In the genomic region with DNA sequence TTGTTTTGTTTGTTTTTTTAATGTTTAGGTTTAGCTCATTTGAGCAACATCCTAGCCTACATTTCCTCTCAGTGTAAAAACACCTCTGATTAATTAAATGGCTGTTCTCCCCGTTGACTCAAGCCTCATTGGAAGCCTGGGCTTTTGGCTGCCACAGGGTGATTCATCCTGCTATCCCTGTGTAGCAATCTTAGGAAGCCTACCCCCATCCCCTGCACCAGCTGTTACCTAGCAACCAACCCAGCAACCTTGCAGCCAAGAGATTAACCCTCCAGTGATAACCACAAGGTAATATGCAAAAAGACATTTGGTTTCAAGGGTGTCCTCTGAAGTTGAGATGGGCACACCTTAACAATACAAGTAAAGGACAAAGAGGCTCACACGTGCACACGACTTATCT, we compare ENCODE assay signal across 10 mouse cellular contexts. TPM values are rescaled to one million over a fixed set of nuclear protein-coding genes. Genes with fewer than 3 reads are reported as not detected.
DNase-seq lines count a peak whose midpoint lies in the region; ATAC-seq and TF ChIP-seq lines count a peak whose summit lies in the region.
"Had no signal": no experiment of that assay in that cellular context is flagged by ENCODE, and none has a peak within 500 bp of the region (broad histone marks: within the 10 kb centered on the region; RNA-seq: fewer than 3 reads in every experiment).

No protein-coding gene starts in this region.

- H3K9ac ChIP-seq in hindbrain, embryonic 14.5 days = 0 out of 2 replicates have a peak overlapping the region, but pooled peaks have one; percentile 1
- H3K9ac ChIP-seq in midbrain, embryonic 13.5 days (replicated peaks) = peak overlapping the region; percentile 15; the same call in 1 of the 2 replicates

- no peaks in the 10 kb centered on the region for H3K9me3 ChIP-seq in hindbrain, embryonic 14.5 days (ENCODE audit: control insufficient read depth, low read length)
- peaks cover 9% of the 10 kb centered on the region for H3K9me3 ChIP-seq in hindbrain, embryonic 10.5 days
- no peaks in the 10 kb centered on the region for H3K9me3 ChIP-seq in midbrain, embryonic 13.5 days

- H3K4me2 ChIP-seq in hindbrain, embryonic 14.5 days (replicated peaks) = peak overlapping the region; percentile 24; the same call in 1 of the 2 replicates
- peak overlapping the region; percentile 41 for H3K4me2 ChIP-seq in midbrain, embryonic 13.5 days (replicated peaks)

- no peak for TF ChIP-seq CTCF in Patski (IDR thresholded peaks at IDR 0.05)
- TF ChIP-seq CTCF in thymus, adult 2 months (IDR thresholded peaks at IDR 0.05; ENCODE audit: borderline replicate concordance, control insufficient read depth, extremely low read depth, insufficient read depth, low read length, poor library complexity) = no peak

- H3K27me3 ChIP-seq in hindbrain, embryonic 14.5 days (ENCODE audit: control insufficient read depth, insufficient read depth, low read length) = no peaks in the 10 kb centered on the region
- H3K27me3 ChIP-seq in hindbrain, embryonic 10.5 days (ENCODE audit: insufficient read depth, poor library complexity, severe bottlenecking) = no peaks in the 10 kb centered on the region
- no peaks in the 10 kb centered on the region for H3K27me3 ChIP-seq in Patski
- H3K27me3 ChIP-seq in midbrain, embryonic 13.5 days = no peaks in the 10 kb centered on the region
- H3K27me3 ChIP-seq in thymus, adult 2 months (ENCODE audit: control insufficient read depth, insufficient read depth, low read length) = no peaks in the 10 kb centered on the region

- in situ Hi-C loops in Patski (cut with MboI; ENCODE audit: low pct_unique_long_range_greater_than_20kb) = no loop called here

- TF ChIP-seq POLR2A in thymus, adult 2 months (IDR thresholded peaks at IDR 0.05; ENCODE audit: control insufficient read depth, extremely low read depth, insufficient read depth, low read length, poor library complexity) = no peak

- peaks cover 60% of the 10 kb centered on the region for H3K4me1 ChIP-seq in hindbrain, embryonic 14.5 days (replicated peaks; ENCODE audit: control insufficient read depth, insufficient read depth, low read length)
- peaks cover 31% of the 10 kb centered on the region for H3K4me1 ChIP-seq in hindbrain, embryonic 10.5 days (replicated peaks)
- H3K4me1 ChIP-seq in midbrain, embryonic 13.5 days (replicated peaks) = peaks cover 87% of the 10 kb centered on the region
- no peaks in the 10 kb centered on the region for H3K4me1 ChIP-seq in thymus, adult 2 months (replicated peaks; ENCODE audit: control insufficient read depth, insufficient read depth, low read length)

- peaks cover 100% of the 10 kb centered on the region for H3K36me3 ChIP-seq in hindbrain, embryonic 14.5 days (replicated peaks; ENCODE audit: control insufficient read depth, insufficient read depth)
- peaks cover 100% of the 10 kb centered on the region for H3K36me3 ChIP-seq in hindbrain, embryonic 10.5 days
- H3K36me3 ChIP-seq in midbrain, embryonic 13.5 days = peaks cover 98% of the 10 kb centered on the region
- H3K36me3 ChIP-seq in thymus, adult 2 months (ENCODE audit: control insufficient read depth, insufficient read depth, low read length) = no peaks in the 10 kb centered on the region

- H3K4me3 ChIP-seq in hindbrain, embryonic 14.5 days (replicated peaks; ENCODE audit: low read length) = no peak overlapping the region
- H3K4me3 ChIP-seq in hindbrain, embryonic 10.5 days = no peak overlapping the region
- H3K4me3 ChIP-seq in midbrain, embryonic 13.5 days (replicated peaks) = 0 out of 2 replicates have a peak overlapping the region, but pooled peaks have one; percentile 11
- H3K4me3 ChIP-seq in thymus, adult 2 months (ENCODE audit: control insufficient read depth, insufficient read depth, low read length) = no peak overlapping the region

- 40% methylated on average over 3 of the region's 3 CpGs for WGBS in hindbrain, embryonic 14.5 days
- 70% methylated on average over 3 of the region's 3 CpGs for WGBS in hindbrain, embryonic 10.5 days
- WGBS in midbrain, embryonic 13.5 days = 47% methylated on average over 3 of the region's 3 CpGs
- WGBS in thymus, adult 2 months = 82% methylated on average over 3 of the region's 3 CpGs

- no peak for DNase-seq in hindbrain, embryonic 14.5 days (ENCODE audit: low spot score)
- no peak for DNase-seq in hindbrain, embryonic 10.5 days (ENCODE audit: low spot score)
- peak; percentile 57 for DNase-seq in Patski (ENCODE audit: low read depth, low spot score)
- DNase-seq in cerebellum, postnatal 14 days = peak; percentile 49 to 52
- DNase-seq in kidney, postnatal 4 days = no peak
- no peak for DNase-seq in thymus, adult 2 months
- DNase-seq in gastrocnemius, postnatal 25 days = no peak
- DNase-seq: gastrocnemius, postnatal 14 days; thymus, postnatal 4 days had no signal

- POLR2A ChIA-PET in Patski (lab: Charles Lee) = no interaction called here

- H3K27ac ChIP-seq in hindbrain, embryonic 14.5 days = no peak overlapping the region
- H3K27ac ChIP-seq in hindbrain, embryonic 10.5 days = no peak overlapping the region
- H3K27ac ChIP-seq in midbrain, embryonic 13.5 days = peak overlapping the region; percentile 31; the same call in 1 of the 2 replicates
- H3K27ac ChIP-seq in thymus, adult 2 months (ENCODE audit: control insufficient read depth, insufficient read depth, low read length) = no peak overlapping the region

- no peak for ATAC-seq in hindbrain, embryonic 14.5 days (ENCODE audit: low FRiP score)
- peak; percentile 79 for ATAC-seq in Patski
- peak; percentile 51; the same call in 1 of the 2 replicates for ATAC-seq in midbrain, embryonic 13.5 days

- CTCF ChIA-PET in Patski (lab: Charles Lee) = interaction anchor here (1.0 to 3.1 kb wide), 2 partner anchors 33 to 46 kb away, joined by 3 to 10 read pairs; no protein-coding TSS in a partner anchor

RNA-seq across cellular contexts. Expression of gene Nsg1, which starts 8.4 kb away (rescaled TPM):
- 311 and 362 TPM in 2 replicates for polyA plus RNA-seq in hindbrain, embryonic 14.5 days (2014; fragmentation: Nextera tagmentation; extraction: Ambion mirVana)
- 142 and 224 TPM in 2 replicates for polyA plus RNA-seq in hindbrain, embryonic 10.5 days (2016; fragmentation: Nextera tagmentation; extraction: Ambion mirVana)
- 12.7 TPM for polyA plus RNA-seq in Patski (2021)
- polyA plus RNA-seq in midbrain, embryonic 13.5 days (2015; fragmentation: Nextera tagmentation; extraction: Ambion mirVana) = 870 and 950 TPM in 2 replicates
- polyA plus RNA-seq in thymus, adult 2 months (2012; rRNA removed) = 4.3 and 5.8 TPM in 2 replicates
- total RNA-seq in gastrocnemius, postnatal 25 days (2021) = 1 to 10 TPM; 3.2 TPM

Comparison
In these comparisons a context has a peak if more than half of its experiments do, and no peak if none do; other contexts are left out.
1. DNase-seq: peak in Patski (single experiment) and cerebellum, postnatal 14 days (2 of 2); none in hindbrain, embryonic 14.5 days (single experiment), hindbrain, embryonic 10.5 days (single experiment), kidney, postnatal 4 days (0 of 2), thymus, adult 2 months (single experiment) and gastrocnemius, postnatal 25 days (single experiment).
2. RNA of gene Nsg1, which starts 8.4 kb away (polyA plus RNA-seq): 870 to 950 TPM in midbrain, embryonic 13.5 days, 311 to 362 TPM in hindbrain, embryonic 14.5 days and 142 to 224 TPM in hindbrain, embryonic 10.5 days; 12.7 TPM in Patski (single experiment) and 4.3 to 5.8 TPM in thymus, adult 2 months; every median in the first group is over 10 times any median in the second.